Comparison of ENCODE assay signal across 8 mouse cellular contexts in the genomic region with DNA sequence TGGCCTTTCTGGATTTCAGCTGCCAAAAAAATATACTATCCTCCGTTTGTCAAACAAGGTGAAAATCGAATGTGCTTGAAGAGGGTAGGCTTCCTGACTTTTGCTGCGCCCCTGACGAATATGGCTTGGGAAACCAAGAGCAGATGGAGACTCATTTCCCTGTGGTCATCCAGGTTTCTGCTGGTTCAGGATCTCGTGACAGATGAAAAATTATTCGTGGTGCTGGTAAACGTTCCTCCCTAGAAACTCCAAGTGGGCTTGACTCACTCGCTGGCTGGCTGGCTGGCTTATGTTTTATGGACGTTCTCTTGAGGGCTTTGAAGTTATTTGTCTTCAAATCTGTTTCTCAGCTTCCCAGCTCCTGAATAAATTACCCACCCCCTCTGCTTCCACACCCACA. TPM values are rescaled to one million over a fixed set of nuclear protein-coding genes. Genes with fewer than 3 reads are reported as not detected.
DNase-seq lines count a peak whose midpoint lies in the region; ATAC-seq and TF ChIP-seq lines count a peak whose summit lies in the region.

No protein-coding gene starts in this region.

- no peak for TF ChIP-seq CTCF in cerebellum, adult 2 months (IDR thresholded peaks at IDR 0.05; ENCODE audit: borderline replicate concordance, insufficient read depth, low read depth, low read length)
- no peak for TF ChIP-seq CTCF in layer of hippocampus, adult 2 months (conservative IDR thresholded peaks at IDR 0.05)
- TF ChIP-seq CTCF in hindbrain, postnatal 0 days (IDR thresholded peaks at IDR 0.05; ENCODE audit: low read depth): no peak

- no peaks in the 10 kb centered on the region for H3K79me2 ChIP-seq in myocyte (ENCODE audit: control insufficient read depth, insufficient read depth)

- no peaks in the 10 kb centered on the region for H3K9me3 ChIP-seq in hindbrain, postnatal 0 days (ENCODE audit: low read length)

- no peaks in the 10 kb centered on the region for H3K36me3 ChIP-seq in hindbrain, postnatal 0 days (ENCODE audit: insufficient read depth, low read length)
- H3K36me3 ChIP-seq in myocyte (ENCODE audit: control insufficient read depth, insufficient read depth): no peaks in the 10 kb centered on the region

- peak overlapping the region; percentile 56 for H3K4me2 ChIP-seq in hindbrain, postnatal 0 days (ENCODE audit: low read depth, low read length)
- peak overlapping the region; percentile 72 for H3K4me2 ChIP-seq in myocyte (ENCODE audit: low read depth)

- WGBS in cerebellum, adult 2 months: 17% methylated on average over 9 of the region's 9 CpGs
- WGBS in hindbrain, postnatal 0 days: 42% methylated on average over 9 of the region's 9 CpGs

- H3ac ChIP-seq in myocyte (ENCODE audit: control insufficient read depth, insufficient read length): no peak overlapping the region

- H3K9ac ChIP-seq in hindbrain, postnatal 0 days (replicated peaks; ENCODE audit: low read length): no peak overlapping the region

- H3K4me1 ChIP-seq in cerebellum, adult 2 months (ENCODE audit: control insufficient read depth, insufficient read depth, low read length): no peaks in the 10 kb centered on the region
- no peaks in the 10 kb centered on the region for H3K4me1 ChIP-seq in hindbrain, postnatal 0 days (ENCODE audit: insufficient read depth, low read length)

- no peak for TF ChIP-seq POLR2A in cerebellum, adult 2 months (IDR thresholded peaks at IDR 0.05; ENCODE audit: borderline replicate concordance, insufficient read depth, low read length)
- TF ChIP-seq POLR2A in myocyte (IDR thresholded peaks at IDR 0.05; ENCODE audit: insufficient read length, low read depth): no peak

- no peak for ATAC-seq in hindbrain, postnatal 0 days
- ATAC-seq in megakaryocyte-erythroid progenitor cell, adult 5-6 weeks (replicated peaks; ENCODE audit: low FRiP score, low TSS enrichment, poor library complexity, severe bottlenecking): no peak

- DNase-seq in cerebellum, postnatal 10 days: peak; percentile 19 to 23
- DNase-seq in cerebellum, adult 2 months: no peak
- DNase-seq in layer of hippocampus, adult 2 months (ENCODE audit: low spot score in 2 of 2): no peak
- DNase-seq in layer of hippocampus, adult 11-12 months (ENCODE audit: low spot score): no peak
- DNase-seq in hindbrain, postnatal 0 days (ENCODE audit: low spot score): no peak
- DNase-seq in T-cell, adult 2 months (ENCODE audit: low spot score): no peak

- no peak overlapping the region for H3K27ac ChIP-seq in cerebellum, adult 2 months (ENCODE audit: insufficient read depth, low read length)
- H3K27ac ChIP-seq in layer of hippocampus, adult 2 months: peak overlapping the region; percentile 85
- no peak overlapping the region for H3K27ac ChIP-seq in hindbrain, postnatal 0 days

- H3K27me3 ChIP-seq in cerebellum, adult 2 months (ENCODE audit: control insufficient read depth, insufficient read depth, low read length): no peaks in the 10 kb centered on the region; the same call in 1 of the 2 replicates
- peaks cover 27% of the 10 kb centered on the region for H3K27me3 ChIP-seq in hindbrain, postnatal 0 days (ENCODE audit: insufficient read depth, low read length)
- H3K27me3 ChIP-seq in myocyte (ENCODE audit: control insufficient read depth, insufficient read depth, insufficient read length): no peaks in the 10 kb centered on the region

- H3K4me3 ChIP-seq in cerebellum, adult 2 months (replicated peaks; ENCODE audit: insufficient read depth, low read depth, low read length): no peak overlapping the region
- no peak overlapping the region for H3K4me3 ChIP-seq in layer of hippocampus, adult 2 months
- no peak overlapping the region for H3K4me3 ChIP-seq in hindbrain, postnatal 0 days (ENCODE audit: low read length)
- H3K4me3 ChIP-seq in myocyte: peak overlapping the region; percentile 16

TF ChIP-seq in myocyte, 11 proteins besides CTCF, POLR2A, EP300 and RAD21:
- TF ChIP-seq TCF12 (IDR thresholded peaks at IDR 0.05; ENCODE audit: insufficient read depth, poor library complexity, severe bottlenecking) (no peak), SRF (IDR thresholded peaks at IDR 0.05; ENCODE audit: control insufficient read depth, insufficient read length, low read depth) (no peak), MYOG (IDR thresholded peaks at IDR 0.05; ENCODE audit: control insufficient read depth in 1 of 3, insufficient read depth in 1 of 3, insufficient read length in 2 of 3, low read depth in 2 of 3) (no peak), MYOD1 (IDR thresholded peaks at IDR 0.05; ENCODE audit: control insufficient read depth in 1 of 3, insufficient read length in 2 of 3, low read depth in 2 of 3) (no peak), CEBPB (IDR thresholded peaks at IDR 0.05; ENCODE audit: insufficient read depth, poor library complexity, severe bottlenecking) (no peak), POLR2AphosphoS2 (IDR thresholded peaks at IDR 0.05; ENCODE audit: insufficient read length, low read depth) (no peak), REST (IDR thresholded peaks at IDR 0.05; ENCODE audit: insufficient read depth, insufficient read length) (no peak), TCF3 (IDR thresholded peaks at IDR 0.05; ENCODE audit: insufficient read length, low read depth) (no peak), MAX (IDR thresholded peaks at IDR 0.05; ENCODE audit: low read depth) (no peak)

RNA-seq across cellular contexts. Expression of a gene that starts 47.6 kb away (rescaled TPM):
- 0.25 and 0.36 TPM in 2 replicates for polyA plus RNA-seq in cerebellum, adult 2 months (2012; rRNA removed)
- total RNA-seq in layer of hippocampus, adult 2 months (2021): under 1 TPM in 1 of 2 experiments, not detected in 1; 0.15 TPM
- not detected in 2 replicates for total RNA-seq in hindbrain, postnatal 0 days (2014; rRNA removed)
- 0.10 TPM in 1 of 2 replicates, not detected in the other for polyA plus RNA-seq in hindbrain, postnatal 0 days (2015; fragmentation: Nextera tagmentation; extraction: Ambion mirVana)
- polyA plus RNA-seq in myocyte (2012; fragmentation: generic; extraction: Trizol): not detected
- not detected in 2 replicates for total RNA-seq in megakaryocyte-erythroid progenitor cell, adult 5-6 weeks (2014; fragmentation: Nextera tagmentation)
- not detected in 2 replicates for total RNA-seq in megakaryocyte-erythroid progenitor cell, adult 5-6 weeks (2017)

Comparison
In these comparisons a context has a peak if more than half of its experiments do, and no peak if none do; other contexts are left out.
1. DNase-seq: peak in cerebellum, postnatal 10 days (2 of 2); none in cerebellum, adult 2 months (0 of 2), layer of hippocampus, adult 2 months (0 of 2), layer of hippocampus, adult 11-12 months (single experiment), hindbrain, postnatal 0 days (single experiment) and T-cell, adult 2 months (single experiment).